Mouse (Mus musculus): ENCODE results near the gene Adgre5. TPM values are rescaled to one million over a fixed set of nuclear protein-coding genes. Genes with fewer than 3 reads are reported as not detected.

The Adgre5 gene
- polyA plus RNA-seq, 1 experiment from 2014 or later: 46.1 TPM

DNA sequence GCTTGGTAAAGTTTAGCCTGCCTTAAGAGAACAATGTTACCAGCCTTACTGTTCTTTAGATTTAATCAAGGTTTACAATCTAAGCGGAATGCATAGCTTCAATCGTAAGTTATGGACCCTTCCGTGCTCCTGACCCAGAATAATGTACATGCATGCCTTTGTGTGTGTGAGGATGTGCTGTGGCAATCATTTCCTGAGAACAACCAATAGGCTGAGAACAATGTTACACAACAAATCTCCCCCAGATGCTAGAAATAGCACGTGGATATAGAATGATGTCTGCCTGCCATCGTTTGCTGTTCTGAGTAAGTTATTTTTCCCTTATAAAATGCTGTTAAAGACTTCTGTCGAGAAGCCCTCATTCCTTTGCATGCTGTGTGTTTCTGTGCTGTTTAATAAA is 8.2 kb downstream of the Adgre5 start:
- peaks cover 29% of the 10 kb centered on the region for H3K36me3 ChIP-seq
- peaks cover 11% of the 10 kb centered on the region for H3K4me1 ChIP-seq
- no peaks in the 10 kb centered on the region for H3K27me3 ChIP-seq
- 60% methylated on average over 6 of the region's 6 CpGs for WGBS
- no peak overlapping the region for H3K9ac ChIP-seq
- no peak overlapping the region for H3K4me3 ChIP-seq
- no peak overlapping the region for H3K4me2 ChIP-seq
- no peak for ATAC-seq (ENCODE audit: insufficient number of reproducible peaks, low FRiP score, low TSS enrichment, low read depth)
- H3K27ac ChIP-seq: no peak overlapping the region
- no peaks in the 10 kb centered on the region for H3K9me3 ChIP-seq

DNA sequence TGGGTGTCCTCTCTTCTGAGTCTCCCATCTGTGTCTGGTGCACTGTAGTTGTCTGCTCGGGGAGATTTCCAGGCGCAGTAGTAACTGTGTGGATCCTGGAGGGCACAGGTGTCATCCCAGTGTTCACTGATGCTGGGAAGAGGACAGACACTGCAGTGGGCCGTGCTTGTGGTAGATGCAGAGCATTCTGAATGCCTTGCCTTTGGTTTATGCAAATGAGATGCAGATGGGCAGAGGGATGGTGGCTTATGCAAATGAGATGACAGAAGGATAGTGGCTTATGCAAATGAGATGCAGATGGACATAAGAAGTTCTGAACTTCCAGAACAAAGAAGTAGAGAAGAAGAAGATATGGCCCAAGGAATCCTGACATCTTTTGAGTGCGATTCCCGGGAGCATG is 9.2 kb downstream of the Adgre5 start:
- no peak overlapping the region for H3K4me2 ChIP-seq
- no peak overlapping the region for H3K27ac ChIP-seq
- no peak overlapping the region for H3K9ac ChIP-seq
- H3K4me1 ChIP-seq: peaks cover 2% of the 10 kb centered on the region
- no peaks in the 10 kb centered on the region for H3K27me3 ChIP-seq
- no peak for ATAC-seq (ENCODE audit: insufficient number of reproducible peaks, low FRiP score, low TSS enrichment, low read depth)
- 79% methylated on average over 5 of the region's 5 CpGs for WGBS
- no peaks in the 10 kb centered on the region for H3K9me3 ChIP-seq
- H3K4me3 ChIP-seq: no peak overlapping the region
- H3K36me3 ChIP-seq: peaks cover 36% of the 10 kb centered on the region

DNA sequence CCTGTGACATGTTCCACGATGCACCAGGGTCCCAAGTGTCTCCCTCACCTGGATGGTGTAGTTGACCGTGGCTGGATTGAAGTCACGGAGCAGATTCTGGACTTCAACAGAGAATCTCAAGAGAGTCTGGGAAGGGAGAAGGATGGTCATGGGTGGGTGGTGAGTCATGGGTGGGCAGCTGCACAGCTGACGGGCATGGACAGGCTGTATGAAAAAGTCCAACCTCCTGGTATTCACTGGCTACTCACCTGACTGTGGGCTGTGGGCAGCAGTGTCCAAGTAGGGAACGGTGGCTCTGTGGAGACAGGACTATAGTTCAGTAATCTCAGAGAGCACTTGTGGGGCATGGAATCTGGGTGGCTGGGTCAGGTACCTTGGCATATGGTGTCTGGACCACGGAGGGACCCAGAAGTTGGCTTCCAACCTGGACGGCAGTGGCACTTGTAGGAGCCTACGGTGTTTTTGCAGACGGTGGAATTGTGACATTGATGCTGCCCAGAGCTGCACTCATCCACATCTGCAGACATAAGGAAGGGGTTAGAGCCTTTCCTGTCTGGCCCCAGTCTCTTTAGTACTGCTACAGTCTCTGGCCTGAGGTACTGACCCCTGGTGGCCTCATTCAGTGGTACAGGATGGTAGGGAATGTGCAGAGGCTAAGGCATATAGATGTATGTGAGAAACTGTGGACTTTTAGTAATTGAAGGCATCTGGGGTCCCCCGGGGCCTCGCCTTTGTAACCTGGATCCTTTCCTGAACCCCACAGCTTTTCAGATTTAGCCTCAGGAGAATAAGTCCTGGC is 11.9 kb downstream of the Adgre5 start:
- ATAC-seq (ENCODE audit: insufficient number of reproducible peaks, low FRiP score, low TSS enrichment, low read depth): peak; percentile 30; the same call in 1 of the 2 replicates
- 65% methylated on average over 11 of the region's 11 CpGs for WGBS
- H3K4me3 ChIP-seq: no peak overlapping the region

DNA sequence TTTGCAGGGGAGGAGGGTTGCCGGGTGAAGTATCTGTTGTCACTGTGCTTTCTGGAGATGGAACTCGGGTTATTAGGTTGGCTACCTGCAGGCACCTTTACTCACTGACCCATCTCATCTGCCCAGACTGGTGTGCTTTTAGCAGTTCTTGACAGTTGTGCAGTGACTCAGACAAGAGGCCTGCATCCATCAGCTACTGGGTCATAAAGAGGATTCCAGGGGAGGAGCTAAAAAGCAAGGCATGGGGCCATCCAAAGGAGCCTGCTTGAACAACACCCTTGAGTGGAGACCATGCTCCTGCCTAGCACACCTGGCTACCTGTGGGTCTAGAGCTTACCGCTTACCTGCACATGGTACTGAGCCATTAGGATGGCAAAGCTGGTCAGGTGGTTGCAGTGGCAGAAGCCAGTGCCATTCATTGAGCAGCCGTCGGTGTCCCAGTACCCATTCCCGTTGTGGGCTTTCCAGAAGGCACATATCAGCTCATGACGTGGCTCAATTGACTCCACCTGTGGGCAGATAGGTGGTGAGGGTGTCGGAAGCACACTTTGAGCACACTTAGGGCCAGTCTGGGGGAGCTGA is 15.5 kb downstream of the Adgre5 start:
- Histone ChIP-seq H3K4me1 (no peaks in the 10 kb centered on the region), H3K27me3 (no peaks in the 10 kb centered on the region), H3K9me3 (no peaks in the 10 kb centered on the region), H3K4me2 (no peak overlapping the region), H3K4me3 (no peak overlapping the region), H3K36me3 (peaks cover 79% of the 10 kb centered on the region), H3K9ac (no peak overlapping the region), H3K27ac (no peak overlapping the region)
- ATAC-seq (ENCODE audit: insufficient number of reproducible peaks, low FRiP score, low TSS enrichment, low read depth): no peak
- 94% methylated on average over 8 of the region's 8 CpGs for WGBS

More for the DNA sequence above, 11.9 kb downstream of the Adgre5 start:
- Histone ChIP-seq H3K4me2 (no peak overlapping the region), H3K27ac (no peak overlapping the region), H3K36me3 (peaks cover 57% of the 10 kb centered on the region), H3K4me1 (no peaks in the 10 kb centered on the region), H3K27me3 (no peaks in the 10 kb centered on the region), H3K9ac (no peak overlapping the region), H3K9me3 (no peaks in the 10 kb centered on the region)

DNA sequence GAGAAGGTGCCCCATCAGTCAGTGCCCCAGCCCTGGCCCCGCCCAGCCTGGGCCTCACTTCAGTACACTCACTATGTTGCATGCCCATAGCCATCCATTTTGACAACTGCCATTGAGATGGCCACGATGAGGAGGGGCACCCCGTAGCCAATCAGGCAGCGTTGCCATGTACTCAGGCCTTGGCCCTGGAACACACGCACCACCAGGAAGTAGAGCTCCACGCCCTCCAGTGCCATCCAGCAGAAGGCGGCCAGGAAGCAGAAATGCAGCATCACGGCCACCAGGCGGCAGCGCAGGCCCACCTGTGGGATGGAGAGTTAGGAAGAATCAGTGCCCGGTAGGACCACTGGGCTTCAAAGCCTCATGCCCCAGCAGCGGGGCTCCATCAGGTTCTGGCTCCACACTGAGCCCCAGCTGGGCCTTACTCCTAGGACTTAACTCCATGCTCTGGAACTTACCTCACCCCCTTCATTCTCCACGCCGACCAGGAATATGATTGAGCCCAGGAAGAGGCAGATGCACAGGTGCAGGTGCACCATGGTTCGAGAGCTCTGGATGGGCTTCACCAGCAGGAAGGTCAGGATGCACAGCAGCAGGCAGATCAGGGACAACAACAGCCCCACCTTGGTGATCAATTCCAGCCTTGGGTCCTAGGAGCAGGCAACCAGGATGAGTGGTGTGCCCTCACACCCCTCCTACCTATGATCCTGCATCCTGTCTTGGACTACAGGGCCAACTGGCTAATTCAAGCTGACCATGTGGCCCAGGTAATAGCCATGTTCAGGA is 16.2 kb downstream of the Adgre5 start:
- Histone ChIP-seq H3K4me2 (no peak overlapping the region), H3K27me3 (no peaks in the 10 kb centered on the region), H3K4me3 (no peak overlapping the region), H3K36me3 (peaks cover 85% of the 10 kb centered on the region), H3K9me3 (no peaks in the 10 kb centered on the region), H3K4me1 (no peaks in the 10 kb centered on the region), H3K27ac (no peak overlapping the region), H3K9ac (no peak overlapping the region)
- ATAC-seq (ENCODE audit: insufficient number of reproducible peaks, low FRiP score, low TSS enrichment, low read depth): peak; percentile 46; the same call in 1 of the 2 replicates
- WGBS: 43% methylated on average over 15 of the region's 15 CpGs

DNA sequence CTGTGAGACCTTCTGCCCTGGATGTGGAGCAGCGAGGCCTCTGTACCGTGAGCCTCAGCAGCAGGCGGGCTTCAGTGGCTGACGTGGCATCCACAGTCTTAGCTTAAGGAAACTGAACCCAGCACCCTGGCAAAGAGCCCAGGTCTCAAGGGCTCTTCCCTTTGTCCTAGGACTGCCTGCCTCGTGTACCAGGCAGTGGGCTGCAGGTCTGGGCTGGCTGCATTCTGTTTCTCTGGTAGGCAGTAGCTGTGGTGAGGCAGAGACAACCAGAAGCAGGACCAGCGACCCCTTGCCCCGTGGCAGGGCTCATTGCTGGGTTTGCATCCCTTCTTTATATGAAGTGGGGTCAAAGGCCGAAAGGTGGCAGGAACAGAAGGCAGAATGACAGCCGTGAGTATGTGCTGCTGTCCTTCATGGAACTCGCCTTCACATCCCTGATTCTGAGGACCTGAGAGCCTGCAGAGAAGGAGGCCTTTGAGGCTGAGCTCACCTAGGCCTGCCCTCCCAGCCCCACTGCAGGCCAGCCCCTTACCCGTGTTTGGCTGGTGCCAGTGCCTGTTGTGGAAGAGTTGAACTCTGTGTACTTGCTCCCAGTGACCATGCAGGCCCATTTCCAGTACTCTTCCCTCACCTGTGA is 17.6 kb downstream of the Adgre5 start:
- Histone ChIP-seq H3K9ac (no peak overlapping the region), H3K4me1 (no peaks in the 10 kb centered on the region), H3K4me3 (no peak overlapping the region), H3K27me3 (no peaks in the 10 kb centered on the region), H3K9me3 (no peaks in the 10 kb centered on the region), H3K36me3 (peaks cover 89% of the 10 kb centered on the region), H3K27ac (0 out of 2 replicates have a peak overlapping the region, but pooled peaks have one; percentile 11), H3K4me2 (no peak overlapping the region)
- no peak for ATAC-seq (ENCODE audit: insufficient number of reproducible peaks, low FRiP score, low TSS enrichment, low read depth)
- 85% methylated on average over 11 of the region's 11 CpGs for WGBS

DNA sequence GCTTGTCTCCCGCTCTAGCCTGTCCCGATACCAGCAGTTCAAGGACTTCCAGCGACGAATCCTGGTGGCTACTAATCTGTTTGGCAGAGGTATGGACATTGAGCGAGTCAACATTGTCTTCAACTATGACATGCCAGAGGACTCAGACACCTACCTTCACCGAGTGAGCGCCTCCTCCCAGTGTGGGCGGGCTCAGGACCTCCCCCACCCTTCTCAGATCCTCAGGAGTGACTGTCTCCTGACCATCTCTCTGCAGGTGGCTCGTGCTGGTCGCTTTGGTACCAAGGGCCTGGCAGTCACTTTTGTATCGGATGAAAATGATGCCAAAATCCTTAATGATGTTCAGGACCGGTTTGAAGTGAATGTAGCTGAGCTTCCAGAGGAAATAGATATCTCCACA is 18.5 kb downstream of the Adgre5 start:
- 88% methylated on average over 12 of the region's 12 CpGs for WGBS
- H3K27ac ChIP-seq: no peak overlapping the region
- no peaks in the 10 kb centered on the region for H3K4me1 ChIP-seq
- no peak for ATAC-seq (ENCODE audit: insufficient number of reproducible peaks, low FRiP score, low TSS enrichment, low read depth)
- H3K9me3 ChIP-seq: no peaks in the 10 kb centered on the region
- no peak overlapping the region for H3K4me2 ChIP-seq
- H3K27me3 ChIP-seq: no peaks in the 10 kb centered on the region
- H3K36me3 ChIP-seq: peaks cover 80% of the 10 kb centered on the region
- no peak overlapping the region for H3K4me3 ChIP-seq
- no peak overlapping the region for H3K9ac ChIP-seq

DNA sequence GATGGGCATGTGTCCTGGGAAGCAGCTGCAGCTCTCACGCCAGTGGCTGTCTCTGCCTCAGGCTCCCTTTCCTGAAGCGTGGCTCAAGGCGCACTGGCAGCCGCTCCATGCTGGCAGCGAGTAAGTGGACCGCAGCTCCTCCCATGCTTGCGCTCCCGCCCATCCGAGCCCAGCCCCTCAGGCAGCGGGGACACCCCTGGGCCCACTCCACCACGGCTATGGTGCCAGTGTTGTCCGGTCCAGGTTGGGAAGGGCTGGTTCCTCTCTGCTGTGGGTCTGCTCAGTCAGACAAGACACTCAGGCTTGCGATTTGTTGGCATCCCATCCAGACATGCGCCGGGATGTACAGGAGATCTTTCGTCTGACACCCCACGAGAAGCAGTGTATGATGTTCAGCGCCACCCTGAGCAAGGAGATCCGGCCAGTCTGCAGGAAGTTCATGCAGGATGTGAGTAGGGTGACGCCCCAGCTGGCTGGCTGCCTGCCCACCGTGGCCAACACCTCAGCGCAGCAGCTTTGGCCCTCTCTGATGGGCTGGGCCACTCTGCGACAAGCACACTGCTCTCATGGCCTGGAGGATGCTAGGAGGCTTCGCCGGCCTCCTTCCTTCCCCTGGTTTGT is 19.6 kb downstream of the Adgre5 start:
- no peak for ATAC-seq (ENCODE audit: insufficient number of reproducible peaks, low FRiP score, low TSS enrichment, low read depth)
- H3K27ac ChIP-seq: no peak overlapping the region
- no peaks in the 10 kb centered on the region for H3K27me3 ChIP-seq
- no peak overlapping the region for H3K4me2 ChIP-seq
- H3K4me3 ChIP-seq: no peak overlapping the region
- H3K4me1 ChIP-seq: peaks cover 10% of the 10 kb centered on the region
- no peak overlapping the region for H3K9ac ChIP-seq
- WGBS: 88% methylated on average over 25 of the region's 25 CpGs
- no peaks in the 10 kb centered on the region for H3K9me3 ChIP-seq
- peaks cover 75% of the 10 kb centered on the region for H3K36me3 ChIP-seq

DNA sequence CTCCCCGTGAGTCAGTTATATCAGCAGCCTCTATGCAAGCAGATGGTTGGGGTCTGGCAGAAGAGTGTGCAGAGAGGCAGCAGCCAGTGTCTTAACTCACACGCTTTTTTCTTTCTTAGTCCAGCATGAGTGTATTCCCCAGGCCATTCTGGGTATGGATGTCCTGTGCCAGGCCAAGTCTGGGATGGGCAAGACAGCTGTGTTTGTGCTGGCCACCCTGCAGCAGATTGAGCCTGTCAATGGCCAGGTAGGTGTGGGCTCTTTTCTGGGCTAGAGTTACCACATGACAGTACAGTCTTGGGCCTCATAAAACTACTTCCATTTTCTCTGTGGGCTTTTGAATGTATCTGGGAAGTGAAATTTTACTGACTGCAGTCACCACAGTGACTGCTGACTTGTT is 21.4 kb downstream of the Adgre5 start:
- 0 out of 2 replicates have a peak overlapping the region, but pooled peaks have one; percentile 10 for H3K9ac ChIP-seq
- WGBS: 85% methylated on average over 2 of the region's 2 CpGs
- peaks cover 18% of the 10 kb centered on the region for H3K4me1 ChIP-seq
- H3K36me3 ChIP-seq: peaks cover 60% of the 10 kb centered on the region
- H3K9me3 ChIP-seq: no peaks in the 10 kb centered on the region
- ATAC-seq (ENCODE audit: insufficient number of reproducible peaks, low FRiP score, low TSS enrichment, low read depth): no peak
- H3K4me3 ChIP-seq: no peak overlapping the region
- no peak overlapping the region for H3K27ac ChIP-seq
- H3K4me2 ChIP-seq: no peak overlapping the region
- no peaks in the 10 kb centered on the region for H3K27me3 ChIP-seq

DNA sequence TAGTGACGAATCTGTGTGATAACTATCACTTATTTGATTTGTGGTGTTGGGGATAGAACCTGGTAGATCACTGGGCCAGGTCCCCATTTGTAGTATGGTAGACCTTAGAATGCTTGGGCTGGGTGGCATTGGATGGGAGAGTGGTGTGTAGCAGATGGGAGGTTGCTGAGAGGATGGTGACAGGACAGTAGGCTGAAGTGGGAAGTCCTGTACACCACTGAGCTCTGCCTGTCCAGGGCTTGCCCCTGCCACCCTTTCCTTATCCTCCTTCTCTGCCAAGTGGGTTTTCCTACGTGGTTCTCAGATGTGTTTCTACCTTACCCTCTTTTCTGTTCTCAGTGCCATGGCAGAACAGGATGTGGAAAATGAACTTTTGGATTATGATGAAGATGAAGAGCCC is 22.1 kb downstream of the Adgre5 start:
- Histone ChIP-seq H3K27me3 (no peaks in the 10 kb centered on the region), H3K4me3 (no peak overlapping the region), H3K27ac (no peak overlapping the region), H3K4me1 (peaks cover 19% of the 10 kb centered on the region), H3K36me3 (peaks cover 54% of the 10 kb centered on the region), H3K4me2 (no peak overlapping the region), H3K9me3 (no peaks in the 10 kb centered on the region), H3K9ac (no peak overlapping the region)
- 84% methylated on average over 2 of the region's 2 CpGs for WGBS
- ATAC-seq (ENCODE audit: insufficient number of reproducible peaks, low FRiP score, low TSS enrichment, low read depth): no peak

DNA sequence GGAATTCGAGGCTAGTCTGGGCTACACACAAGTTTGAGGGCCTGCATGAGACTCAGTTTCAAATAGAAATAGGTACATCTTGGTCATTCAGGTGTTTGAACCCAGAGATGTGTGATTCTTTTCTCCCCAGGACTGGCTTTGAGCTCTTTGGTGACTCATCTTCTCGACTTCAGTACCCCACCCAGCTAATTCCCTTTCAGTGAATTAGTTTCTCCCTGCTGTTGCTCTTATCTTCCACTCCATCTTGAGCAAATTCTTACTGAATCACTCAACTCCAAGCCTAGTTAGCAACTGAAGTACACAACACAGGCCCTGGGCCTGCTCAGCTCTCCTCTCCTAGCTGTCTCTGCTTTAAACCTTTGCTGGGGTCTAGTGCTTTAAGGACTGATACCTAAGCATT is 24.6 kb downstream of the Adgre5 start:
- peaks cover 29% of the 10 kb centered on the region for H3K36me3 ChIP-seq
- 58% methylated on average over 2 of the region's 2 CpGs for WGBS
- peaks cover 19% of the 10 kb centered on the region for H3K4me1 ChIP-seq
- peak overlapping the region; percentile 39; the same call in 1 of the 2 replicates for H3K27ac ChIP-seq
- 0 out of 2 replicates have a peak overlapping the region, but pooled peaks have one; percentile 10 for H3K9ac ChIP-seq
- peak overlapping the region; percentile 90 for H3K4me3 ChIP-seq
- H3K9me3 ChIP-seq: no peaks in the 10 kb centered on the region
- no peaks in the 10 kb centered on the region for H3K27me3 ChIP-seq
- H3K4me2 ChIP-seq: peak overlapping the region; percentile 70
- no peak for ATAC-seq (ENCODE audit: insufficient number of reproducible peaks, low FRiP score, low TSS enrichment, low read depth)
